Mouse (Mus musculus): ENCODE data around the gene 2010111I01Rik. TPM values are rescaled to one million over a fixed set of nuclear protein-coding genes. Genes with fewer than 3 reads are reported as not detected.

Gene 2010111I01Rik
- polyA plus RNA-seq, 1 experiment from 2014 or later = 146 TPM

DNA sequence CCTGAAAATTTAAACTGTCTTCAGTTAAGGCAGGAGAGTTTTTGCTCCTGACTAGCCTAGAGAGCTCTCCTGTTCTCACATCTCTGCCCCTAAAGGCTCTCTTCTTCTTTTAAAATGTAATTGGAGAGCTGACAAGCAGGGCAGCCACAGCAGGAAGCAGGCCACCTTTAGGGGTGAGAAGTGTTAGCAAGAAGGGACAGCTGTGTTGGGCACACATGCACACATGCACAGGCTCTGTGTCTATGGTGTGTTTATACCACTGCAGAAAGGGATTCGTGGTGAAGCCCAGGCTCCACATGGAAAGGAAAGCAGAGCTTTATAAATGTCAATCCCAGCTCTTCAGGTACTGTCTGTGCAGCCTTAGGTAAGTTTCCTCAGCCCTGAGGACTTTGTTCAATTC lies 241.7 kb downstream of the 2010111I01Rik start:
- H3K4me2 ChIP-seq (ENCODE audit: low read length) = no peak overlapping the region
- H3K4me3 ChIP-seq (replicated peaks; ENCODE audit: low read depth, low read length) = no peak overlapping the region
- TF ChIP-seq CTCF (IDR thresholded peaks at IDR 0.05; ENCODE audit: low read depth) = no peak
- H3K27ac ChIP-seq = no peak overlapping the region
- ATAC-seq (replicated peaks; ENCODE audit: low FRiP score, low read depth) = no peak
- 92% methylated on average over 1 of the region's 1 CpGs for WGBS
- DNase-seq (ENCODE audit: low spot score) = no peak
- H3K9ac ChIP-seq (ENCODE audit: low read depth, low read length) = no peak overlapping the region
- no peaks in the 10 kb centered on the region for H3K36me3 ChIP-seq (ENCODE audit: insufficient read depth, low read length)
- H3K4me1 ChIP-seq (replicated peaks; ENCODE audit: insufficient read depth, low read length) = no peaks in the 10 kb centered on the region
- H3K9me3 ChIP-seq (replicated peaks; ENCODE audit: low read length) = no peaks in the 10 kb centered on the region
- H3K27me3 ChIP-seq (ENCODE audit: insufficient read depth, low read length) = no peaks in the 10 kb centered on the region

DNA sequence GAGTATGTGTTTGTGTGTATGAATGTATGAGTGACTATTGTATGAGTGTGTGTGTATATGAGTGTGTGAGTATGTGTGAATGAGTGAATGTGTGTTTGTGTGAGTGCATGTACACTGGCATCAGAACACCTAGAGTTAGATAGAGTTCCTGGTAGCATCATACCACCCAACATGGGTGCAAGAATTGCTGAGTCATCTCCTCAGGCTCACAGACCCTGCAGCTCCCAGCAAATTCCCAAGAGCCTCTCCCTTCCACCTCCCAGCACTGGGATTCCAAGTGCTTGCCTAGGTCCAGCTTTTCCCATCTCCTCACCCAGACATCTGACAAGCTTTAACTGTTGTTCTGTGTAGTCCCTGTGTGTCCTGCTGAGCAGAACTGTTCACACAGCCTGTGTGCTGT lies 251.8 kb downstream of the 2010111I01Rik start:
- no peaks in the 10 kb centered on the region for H3K27me3 ChIP-seq (ENCODE audit: insufficient read depth, low read length)
- H3K9me3 ChIP-seq (replicated peaks; ENCODE audit: low read length) = no peaks in the 10 kb centered on the region
- no peak for DNase-seq (ENCODE audit: low spot score)
- no peak overlapping the region for H3K4me2 ChIP-seq (ENCODE audit: low read length)
- no peak for ATAC-seq (replicated peaks; ENCODE audit: low FRiP score, low read depth)
- H3K4me1 ChIP-seq (replicated peaks; ENCODE audit: insufficient read depth, low read length) = no peaks in the 10 kb centered on the region
- TF ChIP-seq CTCF (IDR thresholded peaks at IDR 0.05; ENCODE audit: low read depth) = no peak
- H3K4me3 ChIP-seq (replicated peaks; ENCODE audit: low read depth, low read length) = no peak overlapping the region
- no peaks in the 10 kb centered on the region for H3K36me3 ChIP-seq (ENCODE audit: insufficient read depth, low read length)
- no peak overlapping the region for H3K27ac ChIP-seq
- H3K9ac ChIP-seq (ENCODE audit: low read depth, low read length) = no peak overlapping the region

DNA sequence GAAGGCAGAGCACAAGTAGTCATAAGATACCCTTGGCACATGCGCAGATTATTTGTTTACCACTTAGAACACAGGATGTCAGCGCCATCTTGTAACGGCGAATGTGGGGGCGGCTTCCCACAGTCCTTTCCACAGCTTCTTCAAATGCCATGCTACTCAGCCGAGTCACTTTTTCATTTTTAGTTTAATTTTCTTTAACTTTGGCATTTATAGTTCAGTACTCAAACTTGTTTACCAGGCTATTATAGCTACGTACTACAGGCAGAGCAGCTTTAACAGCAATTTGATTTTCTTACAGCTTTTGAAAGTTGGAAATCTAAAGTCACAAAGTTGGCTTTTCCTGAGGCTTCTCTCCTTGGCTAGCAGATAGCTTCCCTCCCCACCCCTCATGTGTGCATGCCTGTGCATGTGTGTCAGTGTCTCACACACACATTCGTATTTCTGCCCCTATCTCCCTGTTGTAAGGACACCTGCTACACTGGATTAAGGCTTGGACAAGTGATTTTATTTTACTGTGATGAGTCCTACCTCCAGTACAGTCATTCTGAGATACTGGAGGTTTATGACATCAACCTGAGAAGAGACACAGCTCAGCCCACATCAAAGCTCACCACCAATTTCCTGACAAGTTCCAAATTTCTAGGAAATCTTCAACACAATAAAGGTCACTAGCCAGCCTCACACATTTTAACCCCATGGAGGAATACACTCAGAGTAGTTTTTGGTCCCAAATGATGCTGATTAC lies 258.5 kb downstream of the 2010111I01Rik start:
- no peaks in the 10 kb centered on the region for H3K27me3 ChIP-seq (ENCODE audit: insufficient read depth, low read length)
- H3K4me2 ChIP-seq (ENCODE audit: low read length) = no peak overlapping the region
- 96% methylated on average over 7 of the region's 8 CpGs for WGBS
- H3K36me3 ChIP-seq (ENCODE audit: insufficient read depth, low read length) = no peaks in the 10 kb centered on the region
- no peak overlapping the region for H3K4me3 ChIP-seq (replicated peaks; ENCODE audit: low read depth, low read length)
- ATAC-seq (replicated peaks; ENCODE audit: low FRiP score, low read depth) (no peak), DNase-seq (ENCODE audit: low spot score) (no peak)
- no peaks in the 10 kb centered on the region for H3K9me3 ChIP-seq (replicated peaks; ENCODE audit: low read length)
- no peak overlapping the region for H3K9ac ChIP-seq (ENCODE audit: low read depth, low read length)
- no peaks in the 10 kb centered on the region for H3K4me1 ChIP-seq (replicated peaks; ENCODE audit: insufficient read depth, low read length)
- no peak for TF ChIP-seq CTCF (IDR thresholded peaks at IDR 0.05; ENCODE audit: low read depth)
- H3K27ac ChIP-seq = no peak overlapping the region

DNA sequence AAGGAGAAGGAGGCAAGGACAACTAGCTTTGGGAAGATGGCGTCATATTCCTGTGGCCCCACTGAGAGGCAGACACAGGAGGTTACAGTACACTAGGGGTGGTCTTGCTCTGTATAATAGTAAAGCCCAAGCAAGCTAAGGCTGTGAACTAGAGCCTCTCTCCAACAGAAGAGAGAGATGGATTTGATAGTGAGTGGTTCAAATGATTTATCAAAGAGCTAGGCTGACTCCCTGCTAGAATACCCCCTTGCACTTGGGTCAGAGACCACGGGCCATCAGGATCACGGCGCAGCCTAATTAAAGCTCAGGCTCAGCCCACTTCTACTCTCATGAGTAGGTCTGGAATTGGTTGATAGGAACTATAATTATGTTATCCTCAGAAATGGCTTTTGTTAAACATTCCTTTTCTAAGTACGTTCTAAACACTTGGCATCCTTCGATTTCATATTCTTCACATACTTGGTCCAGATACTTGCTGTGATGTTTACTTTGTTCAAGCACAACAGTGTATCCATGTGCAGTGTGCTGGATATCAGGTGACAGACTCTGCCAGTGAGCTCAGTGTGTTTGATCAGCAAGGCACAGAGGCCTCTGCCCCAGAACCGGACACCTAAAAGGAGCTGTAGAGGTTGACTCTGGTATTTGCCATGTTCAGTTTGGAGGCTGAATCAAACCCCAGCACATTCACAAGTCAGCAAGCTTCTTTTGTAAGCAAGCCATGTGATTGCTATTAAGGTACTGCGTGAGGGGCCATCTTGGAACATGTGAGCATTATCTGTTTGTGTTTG lies 261.3 kb downstream of the 2010111I01Rik start:
- Histone ChIP-seq H3K4me2 (ENCODE audit: low read length) (no peak overlapping the region), H3K4me1 (replicated peaks; ENCODE audit: insufficient read depth, low read length) (no peaks in the 10 kb centered on the region), H3K4me3 (replicated peaks; ENCODE audit: low read depth, low read length) (no peak overlapping the region), H3K36me3 (ENCODE audit: insufficient read depth, low read length) (no peaks in the 10 kb centered on the region), H3K9ac (ENCODE audit: low read depth, low read length) (no peak overlapping the region), H3K9me3 (replicated peaks; ENCODE audit: low read length) (no peaks in the 10 kb centered on the region), H3K27ac (no peak overlapping the region), H3K27me3 (ENCODE audit: insufficient read depth, low read length) (no peaks in the 10 kb centered on the region)
- TF ChIP-seq CTCF (IDR thresholded peaks at IDR 0.05; ENCODE audit: low read depth) = no peak
- ATAC-seq (replicated peaks; ENCODE audit: low FRiP score, low read depth) (peak; percentile 77), DNase-seq (ENCODE audit: low spot score) (peak; percentile 78)
- 49% methylated on average over 8 of the region's 8 CpGs for WGBS

DNA sequence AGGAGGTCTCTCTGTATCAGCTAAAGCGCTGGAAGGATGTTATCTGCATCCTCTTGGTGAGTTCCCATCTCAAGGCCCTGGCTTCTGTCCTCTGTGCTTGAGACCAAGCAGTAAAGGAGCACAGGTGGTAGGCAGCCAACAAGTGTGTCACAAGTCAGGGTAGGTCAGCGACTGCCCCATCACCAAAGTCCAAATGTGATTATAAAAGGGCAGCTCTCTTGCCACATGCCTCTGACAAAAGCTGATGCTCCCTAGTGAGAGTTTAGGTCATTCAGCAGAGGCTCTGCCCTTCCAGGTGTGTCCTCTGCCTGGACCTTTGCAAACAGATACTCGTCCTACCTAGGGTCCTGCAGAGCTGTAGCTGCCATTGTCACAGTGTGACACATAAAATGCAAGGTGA lies 263.1 kb downstream of the 2010111I01Rik start:
- TF ChIP-seq CTCF (IDR thresholded peaks at IDR 0.05; ENCODE audit: low read depth) = no peak
- Histone ChIP-seq H3K27me3 (ENCODE audit: insufficient read depth, low read length) (no peaks in the 10 kb centered on the region), H3K27ac (no peak overlapping the region), H3K4me3 (replicated peaks; ENCODE audit: low read depth, low read length) (no peak overlapping the region), H3K36me3 (ENCODE audit: insufficient read depth, low read length) (no peaks in the 10 kb centered on the region), H3K4me1 (replicated peaks; ENCODE audit: insufficient read depth, low read length) (peaks cover 8% of the 10 kb centered on the region), H3K9ac (ENCODE audit: low read depth, low read length) (no peak overlapping the region), H3K4me2 (ENCODE audit: low read length) (no peak overlapping the region), H3K9me3 (replicated peaks; ENCODE audit: low read length) (no peaks in the 10 kb centered on the region)
- DNase-seq (ENCODE audit: low spot score) (no peak), ATAC-seq (replicated peaks; ENCODE audit: low FRiP score, low read depth) (no peak)
- WGBS = 82% methylated on average over 3 of the region's 3 CpGs

DNA sequence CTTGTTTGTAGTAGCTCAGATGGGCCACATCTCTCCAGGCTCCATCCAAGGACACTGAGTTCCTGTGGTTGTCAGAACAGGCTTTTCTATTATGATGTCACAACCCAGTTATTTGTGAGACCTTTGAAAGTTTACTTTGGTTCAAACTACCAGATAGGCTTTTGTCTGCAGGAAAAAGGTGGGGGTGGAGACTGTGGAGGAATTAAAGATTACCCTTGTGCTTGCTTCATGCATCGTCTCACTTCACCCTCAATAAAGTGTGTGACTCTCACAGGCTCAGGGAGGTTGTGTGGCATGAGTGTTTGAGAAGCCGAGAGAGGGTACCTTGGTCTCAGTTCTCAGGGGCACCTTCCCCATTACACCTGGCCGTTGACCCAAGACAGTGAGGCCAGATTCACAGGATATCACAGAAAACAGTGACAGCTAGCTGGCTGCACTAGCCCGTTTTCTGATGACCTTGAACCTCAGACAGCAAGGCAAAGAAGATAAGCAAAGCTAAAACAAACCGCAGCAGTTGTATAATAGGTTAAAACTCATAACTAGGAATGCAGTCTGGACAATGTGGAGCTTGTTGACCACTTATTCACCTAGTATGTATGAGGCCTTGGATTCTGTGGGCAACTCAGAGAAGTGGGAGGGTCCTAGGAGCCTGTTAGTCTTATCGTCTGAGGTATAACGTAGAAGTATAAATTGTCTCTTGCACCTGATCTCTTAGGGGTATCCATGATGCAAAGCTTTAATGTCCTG lies 266.4 kb downstream of the 2010111I01Rik start:
- WGBS = 34% methylated on average over 7 of the region's 7 CpGs
- Histone ChIP-seq H3K4me2 (ENCODE audit: low read length) (no peak overlapping the region), H3K4me3 (replicated peaks; ENCODE audit: low read depth, low read length) (no peak overlapping the region), H3K27me3 (ENCODE audit: insufficient read depth, low read length) (no peaks in the 10 kb centered on the region), H3K9me3 (replicated peaks; ENCODE audit: low read length) (no peaks in the 10 kb centered on the region), H3K36me3 (ENCODE audit: insufficient read depth, low read length) (no peaks in the 10 kb centered on the region), H3K4me1 (replicated peaks; ENCODE audit: insufficient read depth, low read length) (peaks cover 17% of the 10 kb centered on the region), H3K9ac (ENCODE audit: low read depth, low read length) (no peak overlapping the region; the same call in 1 of the 2 replicates), H3K27ac (peak overlapping the region; percentile 89)
- peak; percentile 81 for ATAC-seq (replicated peaks; ENCODE audit: low FRiP score, low read depth)
- no peak for TF ChIP-seq CTCF (IDR thresholded peaks at IDR 0.05; ENCODE audit: low read depth)
- DNase-seq (ENCODE audit: low spot score) = peak; percentile 75
